Mouse (Mus musculus): Measurements from ENCODE around the gene Gm4307.
"Not testable (repeated sequence)": the region's sequence is repeated elsewhere in the genome, so short reads cannot be mapped to it uniquely, and the experiment has no call there.

GRCm38 (mm10) chr10:100345672-100346071, 15.5 kb upstream of the Gm4307 start, which contains the start of gene Gm4303:
- TF ChIP-seq CTCF (IDR thresholded peaks at IDR 0.05; ENCODE audit: low read depth); EP300 (optimal IDR thresholded peaks at IDR 0.05): not testable (repeated sequence)
